Mouse (Mus musculus) cerebellum, adult 2 months (tissue): ENCODE data around the gene Sub1.

Experiments
- CTCF ChIP-seq: fragments of 200-500 bp; IDR thresholded peaks from 2 replicates; pipeline ENCODE4 v1.5.1; 2011; ENCODE audit warnings: low read depth, mild to moderate bottlenecking, control low read depth, low read length, moderate library complexity, borderline replicate concordance; ENCODE audit not compliant: insufficient read depth
- POLR2A ChIP-seq: fragments of 200-500 bp; IDR thresholded peaks from 2 replicates; pipeline ENCODE4 v1.6.1; 2011; ENCODE audit warnings: low read length, control low read depth, borderline replicate concordance; ENCODE audit not compliant: insufficient read depth

DNA sequence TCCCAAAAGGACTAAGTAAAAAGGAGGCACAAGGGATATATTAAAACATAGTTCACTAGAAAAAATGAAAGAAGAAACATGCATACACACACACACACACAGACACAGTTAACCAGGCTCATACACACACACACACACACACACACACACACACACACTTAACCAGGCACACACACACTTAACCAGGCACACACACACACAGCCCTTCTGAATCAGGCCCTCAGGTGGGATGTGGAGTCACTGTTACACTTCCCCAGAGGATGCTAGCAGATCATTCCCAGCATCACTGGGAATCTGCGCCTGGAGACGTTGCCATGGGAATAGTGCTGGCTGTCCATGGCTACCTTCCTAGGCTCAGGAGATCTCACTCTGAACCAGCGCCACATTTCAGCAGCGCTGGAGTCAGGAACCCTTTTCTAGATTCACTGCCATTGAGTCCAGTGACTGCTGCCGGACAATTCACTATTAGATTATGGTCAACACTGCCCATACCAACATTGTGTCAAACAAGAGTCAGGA lies 30.2 kb upstream of the Sub1 start:
- TF ChIP-seq POLR2A, result no peak
- TF ChIP-seq CTCF, result no peak
